Mouse (Mus musculus): ENCODE measurements around the gene Zfp69. TPM values are rescaled to one million over a fixed set of nuclear protein-coding genes. Genes with fewer than 3 reads are reported as not detected.
A peak's percentile ranks its signal among the peaks of the same experiment; 100 is the strongest.

Zfp69 gene
- polyA plus RNA-seq, 1 experiment from 2014 or later, result 10.8 TPM

- Histone ChIP-seq H3K27ac (no peak overlapping the region), H3K9me3 (no peaks in the 10 kb centered on the region), H3K27me3 (replicated peaks) (no peaks in the 10 kb centered on the region), H3K9ac (no peak overlapping the region), H3K4me2 (replicated peaks) (no peak overlapping the region), H3K4me1 (no peaks in the 10 kb centered on the region), H3K36me3 (peaks cover 43% of the 10 kb centered on the region), H3K4me3 (no peak overlapping the region)
- WGBS, result 89% methylated on average over 9 of the region's 9 CpGs
- ATAC-seq (ENCODE audit: low FRiP score, low read depth), result no peak
These were observed 17.0 kb upstream of the Zfp69 start for GRCm38 (mm10) chr4:120968486-120968885.

- H3K9ac ChIP-seq, result no peak overlapping the region
- no peaks in the 10 kb centered on the region for H3K36me3 ChIP-seq
- no peaks in the 10 kb centered on the region for H3K9me3 ChIP-seq
- peaks cover 14% of the 10 kb centered on the region for H3K4me1 ChIP-seq
- no peak overlapping the region for H3K4me3 ChIP-seq
- H3K27ac ChIP-seq, result no peak overlapping the region
- 89% methylated on average over 1 of the region's 1 CpGs for WGBS
- H3K27me3 ChIP-seq (replicated peaks), result no peaks in the 10 kb centered on the region
- no peak overlapping the region for H3K4me2 ChIP-seq (replicated peaks)
- no peak for ATAC-seq (ENCODE audit: low FRiP score, low read depth)
These were observed 4.1 kb upstream of the Zfp69 start for GRCm38 (mm10) chr4:120955586-120955985.

GRCm38 (mm10) chr4:120953667-120954066 lies 2.2 kb upstream of the Zfp69 start:
- H3K9ac ChIP-seq, result no peak overlapping the region
- no peak for ATAC-seq (ENCODE audit: low FRiP score, low read depth)
- no peaks in the 10 kb centered on the region for H3K9me3 ChIP-seq
- no peaks in the 10 kb centered on the region for H3K36me3 ChIP-seq
- 40% methylated on average over 1 of the region's 1 CpGs for WGBS
- no peak overlapping the region for H3K4me2 ChIP-seq (replicated peaks)
- H3K4me1 ChIP-seq, result peaks cover 15% of the 10 kb centered on the region
- no peak overlapping the region for H3K4me3 ChIP-seq
- H3K27me3 ChIP-seq (replicated peaks), result no peaks in the 10 kb centered on the region
- no peak overlapping the region for H3K27ac ChIP-seq

- H3K9ac ChIP-seq, result no peak overlapping the region
- no peaks in the 10 kb centered on the region for H3K9me3 ChIP-seq
- no peak overlapping the region for H3K4me3 ChIP-seq
- no peak for ATAC-seq (ENCODE audit: low FRiP score, low read depth)
- peaks cover 15% of the 10 kb centered on the region for H3K4me1 ChIP-seq
- H3K27me3 ChIP-seq (replicated peaks), result no peaks in the 10 kb centered on the region
- no peak overlapping the region for H3K4me2 ChIP-seq (replicated peaks)
- H3K36me3 ChIP-seq, result no peaks in the 10 kb centered on the region
- H3K27ac ChIP-seq, result no peak overlapping the region
- 75% methylated on average over 4 of the region's 4 CpGs for WGBS
These were observed 1.5 kb upstream of the Zfp69 start for GRCm38 (mm10) chr4:120953038-120953437.

GRCm38 (mm10) chr4:120952163-120952562 lies 664 bp upstream of the Zfp69 start:
- WGBS, result 53% methylated on average over 6 of the region's 6 CpGs
- H3K4me2 ChIP-seq (replicated peaks), result peak overlapping the region; percentile 83
- peak overlapping the region; percentile 80 for H3K9ac ChIP-seq
- no peak for ATAC-seq (ENCODE audit: low FRiP score, low read depth)
- H3K9me3 ChIP-seq, result no peaks in the 10 kb centered on the region
- no peak overlapping the region for H3K27ac ChIP-seq
- H3K27me3 ChIP-seq (replicated peaks), result no peaks in the 10 kb centered on the region
- H3K4me3 ChIP-seq, result peak overlapping the region; percentile 78
- H3K36me3 ChIP-seq, result 0 out of 2 replicates have a peak, but pooled peaks cover 3% of the 10 kb centered on the region
- H3K4me1 ChIP-seq, result peaks cover 15% of the 10 kb centered on the region

GRCm38 (mm10) chr4:120950763-120951427 lies 604 bp downstream of the Zfp69 start:
- no peaks in the 10 kb centered on the region for H3K27me3 ChIP-seq (replicated peaks)
- H3K27ac ChIP-seq, result peak overlapping the region; percentile 66
- peaks cover 15% of the 10 kb centered on the region for H3K4me1 ChIP-seq
- H3K4me2 ChIP-seq (replicated peaks), result peak overlapping the region; percentile 83
- H3K9me3 ChIP-seq, result no peaks in the 10 kb centered on the region
- ATAC-seq (ENCODE audit: low FRiP score, low read depth), result peak; percentile 19; the same call in 1 of the 2 replicates
- peaks cover 13% of the 10 kb centered on the region; the same call in 1 of the 2 replicates for H3K36me3 ChIP-seq
- 7% methylated on average over 20 of the region's 20 CpGs for WGBS
- peak overlapping the region; percentile 80 for H3K9ac ChIP-seq
- peak overlapping the region; percentile 78 for H3K4me3 ChIP-seq

GRCm38 (mm10) chr4:120948938-120949337 lies 2.6 kb downstream of the Zfp69 start:
- H3K36me3 ChIP-seq, result peaks cover 13% of the 10 kb centered on the region; the same call in 1 of the 2 replicates
- no peaks in the 10 kb centered on the region for H3K9me3 ChIP-seq
- no peak overlapping the region for H3K4me3 ChIP-seq
- no peak overlapping the region for H3K9ac ChIP-seq
- no peak for ATAC-seq (ENCODE audit: low FRiP score, low read depth)
- H3K27ac ChIP-seq, result no peak overlapping the region
- H3K4me2 ChIP-seq (replicated peaks), result no peak overlapping the region
- no peaks in the 10 kb centered on the region for H3K27me3 ChIP-seq (replicated peaks)
- peaks cover 15% of the 10 kb centered on the region for H3K4me1 ChIP-seq
- 75% methylated on average over 3 of the region's 3 CpGs for WGBS

- H3K27ac ChIP-seq, result no peak overlapping the region
- H3K4me3 ChIP-seq, result no peak overlapping the region
- no peak for ATAC-seq (ENCODE audit: low FRiP score, low read depth)
- no peak overlapping the region for H3K4me2 ChIP-seq (replicated peaks)
- H3K4me1 ChIP-seq, result no peaks in the 10 kb centered on the region
- WGBS, result 91% methylated on average over 3 of the region's 3 CpGs
- no peak overlapping the region for H3K9ac ChIP-seq
- H3K36me3 ChIP-seq, result peaks cover 12% of the 10 kb centered on the region
- H3K27me3 ChIP-seq (replicated peaks), result no peaks in the 10 kb centered on the region
- no peaks in the 10 kb centered on the region for H3K9me3 ChIP-seq
These were observed 16.5 kb downstream of the Zfp69 start for GRCm38 (mm10) chr4:120935006-120935405.

- H3K9ac ChIP-seq, result no peak overlapping the region
- no peaks in the 10 kb centered on the region for H3K27me3 ChIP-seq (replicated peaks)
- H3K9me3 ChIP-seq, result no peaks in the 10 kb centered on the region
- no peak for ATAC-seq (ENCODE audit: low FRiP score, low read depth)
- no peak overlapping the region for H3K27ac ChIP-seq
- H3K4me2 ChIP-seq (replicated peaks), result no peak overlapping the region
- H3K4me3 ChIP-seq, result no peak overlapping the region
- no peaks in the 10 kb centered on the region for H3K4me1 ChIP-seq
- 95% methylated on average over 18 of the region's 18 CpGs for WGBS
- peaks cover 12% of the 10 kb centered on the region for H3K36me3 ChIP-seq
These were observed 20.8 kb downstream of the Zfp69 start for GRCm38 (mm10) chr4:120930736-120931135.

GRCm38 (mm10) chr4:120928686-120929085 lies 22.8 kb downstream of the Zfp69 start:
- no peak for ATAC-seq (ENCODE audit: low FRiP score, low read depth)
- Histone ChIP-seq H3K36me3 (peaks cover 10% of the 10 kb centered on the region), H3K4me3 (no peak overlapping the region), H3K27ac (no peak overlapping the region), H3K4me1 (no peaks in the 10 kb centered on the region), H3K4me2 (replicated peaks) (no peak overlapping the region), H3K27me3 (replicated peaks) (no peaks in the 10 kb centered on the region), H3K9ac (no peak overlapping the region), H3K9me3 (no peaks in the 10 kb centered on the region)
- 89% methylated on average over 3 of the region's 3 CpGs for WGBS

GRCm38 (mm10) chr4:120925386-120925785 lies 26.1 kb downstream of the Zfp69 start:
- no peaks in the 10 kb centered on the region for H3K9me3 ChIP-seq
- peak overlapping the region; percentile 85 for H3K27ac ChIP-seq
- WGBS, result 17% methylated on average over 3 of the region's 3 CpGs
- H3K36me3 ChIP-seq, result peaks cover 22% of the 10 kb centered on the region
- H3K9ac ChIP-seq, result peak overlapping the region; percentile 76
- H3K4me2 ChIP-seq (replicated peaks), result peak overlapping the region; percentile 65
- no peaks in the 10 kb centered on the region for H3K4me1 ChIP-seq
- peak; percentile 34; the same call in 1 of the 2 replicates for ATAC-seq (ENCODE audit: low FRiP score, low read depth)
- H3K27me3 ChIP-seq (replicated peaks), result no peaks in the 10 kb centered on the region
- peak overlapping the region; percentile 61 for H3K4me3 ChIP-seq

GRCm38 (mm10) chr4:120924554-120925299 lies 26.8 kb downstream of the Zfp69 start, which contains the start of gene Exo5:
TSS of gene Exo5 (minus strand) at chr4:120925017.
- peak within 1 kb of the TSS; percentile 85 for H3K27ac ChIP-seq
- peak within 1 kb of the TSS; percentile 76 for H3K9ac ChIP-seq
- H3K27me3 ChIP-seq (replicated peaks), result no peaks in the 10 kb centered on the region
- ATAC-seq (ENCODE audit: low FRiP score, low read depth), result peak; percentile 99
- peak within 1 kb of the TSS; percentile 61 for H3K4me3 ChIP-seq
- no peaks in the 10 kb centered on the region for H3K9me3 ChIP-seq
- under 1% methylated on average over 33 of the region's 33 CpGs for WGBS
- peaks cover 26% of the 10 kb centered on the region for H3K36me3 ChIP-seq
- H3K4me1 ChIP-seq, result no peaks in the 10 kb centered on the region
- H3K4me2 ChIP-seq (replicated peaks), result peak within 1 kb of the TSS; percentile 65

Data from neural tube, embryonic 12.5 days (tissue).